Mouse (Mus musculus) Muller cell, postnatal 12 days (primary cell): ENCODE data around the gene Ppp1r35.
A peak's percentile ranks its signal among the peaks of the same experiment; 100 is the strongest.

ENCODE experiments used
- DNase-seq: peaks from one replicate; pipeline ENCODE4 v3.0.0-alpha.2; 2015; ENCODE audit errors: inconsistent ontology term

The Ppp1r35 gene

GRCm38 (mm10) chr5:137751221-137751887 is 27.3 kb upstream of the Ppp1r35 start:
- no peak for DNase-seq

DNA sequence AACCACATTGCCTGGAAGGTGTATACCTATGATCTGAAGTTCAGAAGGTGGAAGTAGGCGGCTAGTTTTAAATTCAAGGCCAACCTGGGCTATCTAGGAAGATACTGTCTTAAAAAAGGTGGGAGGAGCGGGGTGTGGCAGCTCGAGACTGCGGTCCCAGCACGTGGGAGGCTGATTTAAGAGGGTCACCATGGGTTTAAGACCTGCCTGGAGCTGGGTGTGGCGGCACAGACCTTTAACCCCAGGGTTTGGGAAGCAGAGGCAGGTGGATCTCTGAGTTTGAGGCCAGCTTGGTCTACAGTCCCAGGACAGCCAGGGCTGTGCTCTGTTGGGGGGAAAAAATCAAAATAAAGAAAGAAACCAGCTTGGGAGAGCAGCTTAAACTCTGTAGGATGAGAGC is 26.7 kb upstream of the Ppp1r35 start:
- no peak for DNase-seq

DNA sequence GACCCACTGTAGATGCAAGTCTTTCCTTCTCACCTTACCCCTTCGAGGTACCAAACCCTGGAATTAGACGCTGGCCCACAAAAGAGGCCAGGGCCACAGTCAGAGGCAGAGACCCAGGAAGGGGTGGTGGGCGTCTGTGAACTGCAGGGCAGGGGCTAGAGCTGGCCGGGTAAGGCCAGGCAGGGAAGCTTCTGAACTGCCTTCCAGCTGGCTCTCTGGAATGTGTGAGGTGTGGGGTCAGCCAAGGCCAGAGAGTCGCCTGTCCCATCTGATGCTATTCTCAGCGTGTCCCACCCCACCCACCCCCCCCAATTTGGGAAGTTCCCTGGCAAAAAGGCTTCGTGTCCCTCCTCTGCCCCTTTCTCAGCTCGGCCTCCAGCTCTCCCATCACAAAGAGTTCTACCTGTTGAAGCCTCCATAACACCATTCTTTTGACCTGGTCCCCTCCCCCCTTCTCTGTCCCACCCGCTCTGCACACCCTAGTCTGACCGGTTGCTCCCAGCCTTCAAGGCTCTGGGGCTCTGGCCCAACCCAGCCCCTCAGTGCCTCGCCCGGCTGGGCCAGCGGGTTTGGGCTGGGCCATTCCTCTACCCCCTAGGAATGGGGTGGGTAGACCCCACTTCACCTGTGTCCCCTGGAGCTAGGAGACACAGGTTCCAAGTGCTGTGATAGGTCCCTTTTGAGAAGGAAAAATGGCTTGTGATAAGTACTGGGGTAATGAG is 25.4 kb upstream of the Ppp1r35 start:
- DNase-seq: no peak

DNA sequence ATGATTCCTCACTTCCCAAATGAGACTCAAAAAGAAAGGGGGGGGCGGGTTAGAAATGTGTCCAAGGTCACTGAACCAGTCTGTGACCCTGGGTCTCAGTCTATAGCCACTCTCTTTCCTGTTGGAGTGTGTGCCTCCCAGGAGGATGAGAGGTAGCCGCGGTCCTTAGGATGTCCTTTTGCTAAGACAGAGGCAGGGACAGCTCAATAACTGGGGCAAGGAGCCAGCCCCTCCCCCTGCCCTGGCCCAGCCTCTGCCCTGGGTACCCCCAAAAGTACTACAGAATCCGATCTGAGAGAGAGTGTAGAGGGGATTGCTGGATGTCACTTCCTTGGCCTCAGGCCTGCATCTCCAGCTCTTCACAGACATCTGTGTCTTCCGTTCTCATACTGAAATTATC is 23.2 kb upstream of the Ppp1r35 start:
- no peak for DNase-seq

- no peak for DNase-seq
These were observed 22.5 kb upstream of the Ppp1r35 start for GRCm38 (mm10) chr5:137756106-137756505.

GRCm38 (mm10) chr5:137756882-137757661 is 21.6 kb upstream of the Ppp1r35 start:
- peak; percentile 80 for DNase-seq

- DNase-seq: peak; percentile 87
These were observed 20.8 kb upstream of the Ppp1r35 start for GRCm38 (mm10) chr5:137757887-137758286.

- DNase-seq: no peak
These were observed 19.6 kb upstream of the Ppp1r35 start for GRCm38 (mm10) chr5:137758921-137759534.

- DNase-seq: peak; percentile 98
These were observed 18.7 kb upstream of the Ppp1r35 start for GRCm38 (mm10) chr5:137759971-137760412.

DNA sequence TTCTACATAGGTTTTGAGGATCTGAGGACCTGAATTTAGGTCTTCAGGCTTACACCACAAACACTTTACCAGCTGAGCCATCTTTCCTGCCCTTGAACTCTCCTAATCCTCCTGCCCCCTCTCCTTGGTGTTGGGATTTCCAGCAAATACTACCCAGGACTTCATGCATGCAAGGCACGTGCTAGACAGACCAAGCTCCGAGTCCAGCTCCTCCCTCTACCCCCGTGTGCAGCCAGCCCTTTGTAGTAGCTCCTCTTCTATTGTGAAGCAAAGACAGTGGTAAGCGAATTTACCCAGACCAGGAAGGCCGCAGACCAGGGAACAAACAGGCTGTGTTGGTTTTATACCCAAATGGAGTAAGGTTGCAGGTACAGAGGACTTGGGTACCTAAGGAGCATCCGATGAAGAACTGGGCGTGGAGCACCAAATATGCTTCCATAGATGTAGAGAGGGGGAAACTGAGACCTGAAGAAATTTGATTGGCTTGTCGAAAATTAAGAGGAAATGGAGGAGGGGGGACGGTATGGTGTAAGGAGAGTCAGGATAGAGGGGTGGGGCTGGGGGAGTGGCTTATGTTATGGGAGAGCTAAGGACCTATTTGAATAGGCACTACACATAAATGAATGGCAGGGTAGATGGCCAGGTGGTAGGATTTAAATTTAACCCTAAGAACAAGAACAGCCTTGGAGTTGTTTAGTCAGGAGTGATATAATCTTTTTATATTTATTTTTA is 13.9 kb upstream of the Ppp1r35 start:
- no peak for DNase-seq

DNA sequence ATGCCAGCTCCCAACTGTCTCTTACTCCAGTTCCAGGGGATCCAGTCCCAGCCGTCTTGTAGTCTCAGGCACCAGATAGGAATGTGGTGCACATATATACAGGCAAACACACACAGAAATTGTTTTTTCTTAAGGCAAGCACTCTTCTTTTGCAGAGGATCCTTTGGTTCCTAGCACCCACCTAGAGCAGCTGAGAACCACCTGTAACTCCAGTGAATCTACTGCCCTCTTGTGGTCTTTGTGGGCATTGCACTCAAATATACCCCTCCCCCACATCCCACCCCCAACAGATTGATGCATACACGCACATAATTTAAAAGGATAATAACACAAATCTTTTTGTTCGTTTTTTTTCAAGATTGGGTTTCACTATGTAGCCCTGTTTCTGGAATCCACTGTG is 12.4 kb upstream of the Ppp1r35 start:
- no peak for DNase-seq

DNA sequence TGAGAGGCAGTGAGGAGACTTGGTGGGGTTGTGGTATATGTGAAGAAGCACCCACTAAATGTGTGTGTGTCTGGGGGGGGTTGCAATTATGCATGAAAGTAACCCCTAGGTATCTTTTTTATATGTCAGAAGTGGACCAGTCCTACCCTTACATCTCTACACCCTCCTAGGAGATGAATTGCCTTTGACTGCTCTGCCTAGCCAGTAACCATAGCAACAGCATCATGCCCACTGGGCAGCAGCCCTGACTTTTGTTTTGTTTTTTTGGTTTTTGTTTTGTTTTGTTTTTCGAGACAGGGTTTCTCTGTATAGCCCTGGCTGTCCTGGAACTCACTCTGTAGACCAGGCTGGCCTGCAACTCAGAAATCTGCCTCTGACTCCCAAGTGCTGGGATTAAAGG is 10.2 kb upstream of the Ppp1r35 start:
- no peak for DNase-seq

- DNase-seq: no peak
These were observed 7.9 kb upstream of the Ppp1r35 start for GRCm38 (mm10) chr5:137770709-137771108.

GRCm38 (mm10) chr5:137772755-137773154 is 5.9 kb upstream of the Ppp1r35 start:
- DNase-seq: no peak

DNA sequence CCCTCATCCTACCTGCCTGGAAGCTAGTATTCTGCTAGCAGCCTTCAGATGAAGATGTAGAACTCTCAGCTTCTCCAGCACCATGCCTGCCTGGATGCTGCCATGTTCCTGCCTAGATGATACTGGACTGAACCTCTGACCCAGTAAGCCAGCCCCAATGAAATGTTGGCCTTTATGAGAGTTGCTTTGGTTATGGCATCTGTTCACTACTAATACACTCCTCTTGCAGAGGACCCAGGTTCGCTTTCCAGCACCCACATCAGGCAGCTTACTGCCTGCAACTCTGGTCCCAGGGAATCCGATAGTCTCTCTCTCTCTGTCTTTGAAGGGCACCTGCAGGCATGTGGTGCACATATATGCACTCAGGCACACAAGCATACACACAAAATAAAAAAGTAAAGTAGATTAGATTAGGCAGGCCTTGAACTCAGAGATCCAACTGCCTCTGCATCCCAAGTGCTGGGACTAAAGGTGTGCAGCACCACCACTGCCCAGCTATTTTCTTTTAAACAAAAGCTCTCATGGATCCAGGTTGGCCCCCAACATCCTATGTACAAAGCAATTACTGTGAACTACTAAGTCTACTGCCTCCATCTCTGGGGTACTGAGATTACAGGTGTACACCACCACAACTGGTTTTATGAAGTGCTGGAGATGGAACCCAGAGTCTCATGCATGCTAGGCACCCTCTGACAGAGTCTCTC is 2.9 kb upstream of the Ppp1r35 start:
- no peak for DNase-seq

DNA sequence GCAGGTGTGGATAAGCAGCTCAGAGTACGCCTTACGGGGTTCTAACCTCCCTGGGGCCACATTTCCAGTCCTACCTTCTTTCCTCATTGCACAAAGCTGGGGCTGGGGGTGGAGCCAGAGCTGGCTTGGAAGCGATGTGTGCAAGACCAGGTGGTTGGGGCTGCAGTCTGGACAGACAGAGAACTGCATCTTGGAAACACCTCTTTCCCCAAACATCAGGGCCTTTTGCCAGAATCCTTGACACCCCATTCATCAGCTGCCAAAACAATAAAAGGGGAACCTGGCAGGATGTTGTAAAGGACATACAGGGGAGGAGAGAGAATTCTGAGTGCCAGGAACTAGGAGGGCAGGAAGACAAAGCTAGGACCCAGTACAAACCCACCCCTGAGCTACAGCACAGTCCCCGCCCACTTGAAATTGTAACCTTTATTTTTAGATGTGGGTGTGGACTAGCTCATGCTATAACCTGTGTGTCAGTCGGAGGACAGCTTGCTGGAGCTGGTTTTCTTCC is 2.2 kb upstream of the Ppp1r35 start:
- no peak for DNase-seq

- DNase-seq: no peak
These were observed 1.3 kb upstream of the Ppp1r35 start for GRCm38 (mm10) chr5:137777267-137777845.

GRCm38 (mm10) chr5:137779053-137779933 is 644 bp downstream of the Ppp1r35 start:
- no peak for DNase-seq

- DNase-seq: no peak
These were observed 3.0 kb downstream of the Ppp1r35 start for GRCm38 (mm10) chr5:137781661-137782060.
